In the genomic region with DNA sequence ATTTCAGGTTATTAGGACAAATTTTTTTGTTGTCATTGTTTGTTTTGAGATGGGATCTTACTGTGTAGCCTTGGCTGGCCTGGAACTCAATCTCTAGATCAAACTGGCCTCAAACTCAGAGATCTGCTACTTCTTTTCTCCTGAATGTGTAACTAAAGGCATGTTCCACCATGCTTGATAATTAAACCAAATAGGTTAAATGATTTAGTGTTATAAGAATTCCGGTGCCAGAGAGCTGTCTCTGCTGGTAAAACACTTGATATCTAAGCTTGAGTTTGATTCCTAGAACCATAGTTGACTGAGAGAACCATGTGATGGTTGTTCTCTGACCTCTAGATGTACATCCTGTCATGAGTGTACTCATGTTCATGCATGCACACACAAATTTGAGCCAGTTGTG, we compare ENCODE assay signal across 25 mouse cellular contexts. TPM values are rescaled to one million over a fixed set of nuclear protein-coding genes. Genes with fewer than 3 reads are reported as not detected.
DNase-seq lines count a peak whose midpoint lies in the region; ATAC-seq and TF ChIP-seq lines count a peak whose summit lies in the region.
"Had no signal": no experiment of that assay in that cellular context is flagged by ENCODE, and none has a peak within 500 bp of the region (broad histone marks: within the 10 kb centered on the region; RNA-seq: fewer than 3 reads in every experiment).

No protein-coding gene starts in this region.

- DNase-seq in heart, adult 11 months, result peak; percentile 37
- DNase-seq in heart, postnatal 25 days (ENCODE audit: low spot score), result no peak
- peak; percentile 57 for DNase-seq in kidney, adult 9 months
- DNase-seq in kidney, postnatal 36 days, result no peak
- peak; percentile 24 for DNase-seq in ZHBTc4 (ENCODE audit: low read depth, low spot score)
- DNase-seq: adrenal gland, adult 8-10 months; adrenal gland, postnatal 14 days; adrenal gland, postnatal 36 days; B cell, adult 2 months; cerebellum, adult 11-12 months; cerebellum, adult 2 months; cerebellum, adult 9-10 months; cerebellum, postnatal 10 days; cerebellum, postnatal 25 days; forebrain, postnatal 0 days had no signal

- intact Hi-C loops in heart, postnatal 25 days (cut with DNase I), result no loop called here

- no peaks in the 10 kb centered on the region for H3K4me1 ChIP-seq in ES-Bruce4 (ENCODE audit: control insufficient read depth, insufficient read depth, low read length)
- H3K4me1 ChIP-seq: embryonic facial prominence, embryonic 10.5 days; embryonic facial prominence, embryonic 12.5 days; forebrain, embryonic 13.5 days; forebrain, embryonic 15.5 days had no signal

- TF ChIP-seq POLR2A in ES-Bruce4 (IDR thresholded peaks at IDR 0.05; ENCODE audit: insufficient read depth, low read length), result no peak

- H3K9me3 ChIP-seq in ES-Bruce4 (replicated peaks; ENCODE audit: control insufficient read depth, insufficient read depth, low read length, poor library complexity, severe bottlenecking), result no peaks in the 10 kb centered on the region
- H3K9me3 ChIP-seq: embryonic facial prominence, embryonic 10.5 days; embryonic facial prominence, embryonic 12.5 days; forebrain, embryonic 15.5 days; G1E had no signal

- TF ChIP-seq CTCF in ES-Bruce4 (IDR thresholded peaks at IDR 0.05; ENCODE audit: low read depth, low read length), result no peak

- H3K4me3 ChIP-seq in ES-Bruce4 (ENCODE audit: low read depth, low read length), result no peak overlapping the region
- H3K4me3 ChIP-seq: embryonic facial prominence, embryonic 10.5 days; embryonic facial prominence, embryonic 12.5 days; forebrain, embryonic 13.5 days; forebrain, embryonic 15.5 days had no signal

- H3K9ac ChIP-seq in ES-Bruce4 (ENCODE audit: low read depth, poor library complexity, severe bottlenecking), result no peak overlapping the region
- H3K9ac ChIP-seq: embryonic facial prominence, embryonic 12.5 days; forebrain, embryonic 13.5 days; forebrain, embryonic 15.5 days; forebrain, postnatal 0 days had no signal

- ATAC-seq in activated CD4-positive, CD25-positive, alpha-beta regulatory T cell, adult 4 months, result no peak
- ATAC-seq: CD4-positive, CD25-positive, alpha-beta regulatory T cell, adult 4 months; forebrain, embryonic 13.5 days; forebrain, embryonic 15.5 days; forebrain, postnatal 0 days; Patski had no signal

- no peak for TF ChIP-seq EP300 in ES-Bruce4 (IDR thresholded peaks at IDR 0.05; ENCODE audit: insufficient read depth, low read depth, low read length)

- peaks cover 36% of the 10 kb centered on the region for H3K36me3 ChIP-seq in ES-Bruce4 (ENCODE audit: control insufficient read depth, insufficient read depth, low read length, poor library complexity, severe bottlenecking)

- H3K27ac ChIP-seq in ES-Bruce4 (ENCODE audit: insufficient read depth, low read length), result peak overlapping the region; percentile 90
- H3K27ac ChIP-seq: embryonic facial prominence, embryonic 10.5 days; embryonic facial prominence, embryonic 12.5 days; forebrain, embryonic 13.5 days; forebrain, embryonic 15.5 days had no signal

- H3K27me3 ChIP-seq in ES-Bruce4 (ENCODE audit: control insufficient read depth, insufficient read depth, low read length, poor library complexity, severe bottlenecking), result no peaks in the 10 kb centered on the region
- H3K27me3 ChIP-seq: CH12.LX; embryonic facial prominence, embryonic 12.5 days; forebrain, embryonic 13.5 days; forebrain, embryonic 15.5 days; Patski had no signal

RNA-seq across cellular contexts. Expression of a gene that starts 7.5 kb away (rescaled TPM):
- total RNA-seq in heart, postnatal 25 days (2021), result 10 to 100 TPM; 10.2 to 12.4 TPM
- 43.3 and 44.5 TPM in 2 replicates for polyA plus RNA-seq in ES-Bruce4 (2011; ENCODE audit: insufficient read depth, insufficient read length, low read depth, missing spikeins)
- polyA plus RNA-seq in activated CD4-positive, CD25-positive, alpha-beta regulatory T cell, adult 4 months (2017; shearing (Covaris generic)), result 10 to 100 TPM; 31.3 to 32.5 TPM

Comparison
In these comparisons a context has a peak if more than half of its experiments do, and no peak if none do; other contexts are left out.
1. DNase-seq: peak in heart, adult 11 months (single experiment), kidney, adult 9 months (single experiment) and ZHBTc4 (single experiment); none in heart, postnatal 25 days (single experiment) and kidney, postnatal 36 days (0 of 2).